Mouse (Mus musculus): ENCODE measurements around the gene BC024978. TPM values are rescaled to one million over a fixed set of nuclear protein-coding genes. Genes with fewer than 3 reads are reported as not detected.

Gene BC024978
- polyA plus RNA-seq, 2 experiments from 2014 or later = 4.2 to 4.5 TPM

- ATAC-seq = peak; percentile 2
Observed at GRCm38 (mm10) chr7:27177942-27178323, 17.6 kb upstream of the BC024978 start.

DNA sequence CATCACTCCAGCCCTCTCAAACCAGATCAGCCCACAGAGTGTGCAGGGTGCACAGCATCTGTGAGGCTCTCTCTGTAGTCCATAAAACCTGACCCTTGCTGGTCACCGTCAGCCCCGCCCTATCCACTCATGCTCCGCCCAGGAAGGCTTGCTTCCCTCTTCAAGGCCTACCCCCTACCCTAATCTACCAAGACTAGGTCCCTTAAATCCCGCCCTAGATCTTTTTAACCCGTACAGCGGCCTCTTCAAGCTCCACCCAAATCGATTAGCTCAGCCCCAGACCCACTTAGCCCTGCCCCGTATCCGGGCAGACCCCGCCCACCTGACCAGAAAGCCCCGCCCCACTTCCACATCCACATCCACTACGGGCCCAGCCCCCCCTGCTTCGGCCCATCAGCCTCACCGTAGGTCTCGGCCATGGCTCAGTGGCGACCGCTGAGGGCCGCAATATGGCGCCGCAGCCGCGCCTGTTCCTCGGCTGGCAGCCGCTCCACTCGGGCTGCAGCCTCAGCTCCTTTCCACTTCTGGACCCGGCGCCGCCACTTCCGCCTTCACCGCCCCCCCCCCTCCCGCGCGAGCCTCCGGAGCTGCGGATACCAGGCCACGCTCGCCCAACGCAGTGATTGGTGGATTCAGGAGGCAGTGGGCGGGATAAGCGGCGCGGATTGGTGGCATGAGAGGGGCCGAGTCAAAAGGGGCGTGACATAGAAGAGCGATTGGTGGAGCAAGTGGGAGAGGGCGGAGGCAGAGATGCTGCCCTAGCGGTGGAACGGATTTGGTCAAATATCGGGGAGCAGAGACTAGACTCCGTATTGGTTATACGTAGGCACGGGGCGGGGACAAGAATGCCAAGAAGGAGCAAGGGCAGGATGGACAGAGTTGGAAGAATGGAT, 17.0 kb upstream of the BC024978 start, which contains the start of gene Rab4b:
Gene Rab4b (minus strand): TSS at position 573 of the 893 bp plus-strand sequence.
- ATAC-seq = peak; percentile 95

- no peak for ATAC-seq
Observed at GRCm38 (mm10) chr7:27179217-27179918, 16.2 kb upstream of the BC024978 start.

DNA sequence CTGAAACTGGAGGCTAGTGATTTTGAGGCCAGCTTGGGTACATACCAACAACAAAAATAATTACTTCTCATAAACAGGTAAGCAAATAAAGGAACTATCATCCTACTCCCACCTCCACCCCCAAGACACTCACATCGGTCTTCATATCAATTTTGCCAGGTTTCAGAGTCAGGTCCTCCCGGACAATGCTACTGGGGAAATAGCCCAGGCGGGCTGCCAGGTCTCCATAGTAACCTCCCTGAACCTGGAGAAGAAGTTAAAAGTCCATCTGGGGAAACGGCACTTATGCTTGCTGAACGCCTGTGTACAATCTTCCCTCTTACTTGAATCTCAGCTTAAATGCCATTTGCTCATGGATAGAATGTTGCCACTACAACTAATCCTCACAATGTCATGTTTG, 15.5 kb upstream of the BC024978 start:
- ATAC-seq = no peak

DNA sequence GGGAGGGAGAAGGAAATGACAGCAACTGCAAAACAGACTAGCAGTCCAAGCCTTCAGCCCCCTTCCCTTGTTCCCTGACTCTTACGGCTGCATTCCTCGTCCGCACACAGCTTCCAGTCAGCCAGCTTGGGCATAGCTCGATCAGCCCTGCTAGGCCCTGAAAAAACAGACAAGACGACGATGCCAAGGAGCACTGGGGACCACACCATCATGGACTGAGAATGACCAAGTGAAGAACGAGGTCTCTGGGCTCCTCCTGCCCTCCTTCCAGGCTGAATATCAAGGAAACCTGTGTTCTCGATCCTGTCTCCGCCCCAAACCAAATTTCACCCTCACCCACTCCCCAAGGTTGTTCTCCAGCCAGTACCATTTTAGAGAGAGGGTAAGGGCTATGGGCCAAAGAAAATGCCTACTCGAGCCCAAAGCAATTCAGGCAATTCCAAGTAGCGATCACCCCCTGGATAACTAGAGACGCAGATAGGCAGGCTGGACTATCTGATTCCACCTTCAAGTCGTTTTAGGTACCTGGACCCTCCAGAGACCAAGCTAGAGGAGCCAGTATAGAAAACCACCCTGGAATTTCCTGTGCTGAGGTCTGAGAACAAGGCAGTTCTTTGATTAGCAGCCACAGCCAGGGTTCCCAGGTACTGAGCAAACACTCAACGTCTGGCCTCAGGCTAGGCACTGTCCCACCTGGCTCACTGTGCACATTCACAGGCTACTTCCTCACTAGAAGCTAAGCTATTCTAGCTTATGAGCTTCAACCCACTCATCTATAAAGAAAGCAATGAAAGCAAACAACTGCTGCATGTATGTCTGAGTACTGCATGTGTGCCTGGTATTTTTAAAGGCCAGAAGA, 14.5 kb upstream of the BC024978 start, which contains the start of the genes Gm21983 and Mia:
Gene Gm21983 (minus strand): TSS at position 250 of the 859 bp plus-strand sequence.
Gene Mia (minus strand): TSS at position 321 of the 859 bp plus-strand sequence.
- ATAC-seq = no peak

GRCm38 (mm10) chr7:27182498-27182897, 13.1 kb upstream of the BC024978 start:
- ATAC-seq = no peak

GRCm38 (mm10) chr7:27184964-27185363, 10.6 kb upstream of the BC024978 start:
- ATAC-seq = no peak

- ATAC-seq = no peak
Observed at GRCm38 (mm10) chr7:27185986-27186385, 9.6 kb upstream of the BC024978 start.

DNA sequence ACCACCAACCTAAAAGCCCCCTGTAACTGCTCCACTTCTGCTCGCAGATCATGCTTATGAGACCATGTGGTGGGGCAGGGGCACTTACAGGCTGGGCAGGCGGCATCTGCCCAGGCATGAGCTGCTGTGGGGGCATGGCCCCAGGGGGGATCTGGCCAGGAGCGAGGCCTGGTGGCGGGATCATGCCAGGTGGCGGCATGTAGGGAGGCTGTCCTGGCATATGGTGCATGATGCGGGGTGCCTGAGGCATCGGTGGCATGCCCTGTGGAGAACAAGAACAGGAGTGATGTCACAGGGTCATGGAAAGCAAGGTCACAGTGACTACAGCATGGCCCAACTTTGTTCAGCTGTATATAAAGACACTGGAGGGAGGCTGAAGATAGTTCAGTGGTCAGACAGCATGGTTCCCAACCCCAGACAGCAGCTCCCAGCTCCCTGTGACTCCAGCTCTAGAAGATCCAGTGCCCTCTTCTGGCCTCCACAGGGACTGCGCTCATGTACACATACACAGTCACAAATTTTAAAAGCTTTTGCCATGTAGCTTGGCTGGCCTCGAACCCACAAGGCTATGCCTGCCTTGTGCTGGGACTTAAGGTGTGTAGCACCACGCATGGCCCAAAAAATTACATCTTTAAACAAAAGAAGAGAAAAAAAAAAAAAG, 6.2 kb upstream of the BC024978 start:
- no peak for ATAC-seq

- ATAC-seq = no peak
Observed at GRCm38 (mm10) chr7:27192434-27192833, 3.1 kb upstream of the BC024978 start.

DNA sequence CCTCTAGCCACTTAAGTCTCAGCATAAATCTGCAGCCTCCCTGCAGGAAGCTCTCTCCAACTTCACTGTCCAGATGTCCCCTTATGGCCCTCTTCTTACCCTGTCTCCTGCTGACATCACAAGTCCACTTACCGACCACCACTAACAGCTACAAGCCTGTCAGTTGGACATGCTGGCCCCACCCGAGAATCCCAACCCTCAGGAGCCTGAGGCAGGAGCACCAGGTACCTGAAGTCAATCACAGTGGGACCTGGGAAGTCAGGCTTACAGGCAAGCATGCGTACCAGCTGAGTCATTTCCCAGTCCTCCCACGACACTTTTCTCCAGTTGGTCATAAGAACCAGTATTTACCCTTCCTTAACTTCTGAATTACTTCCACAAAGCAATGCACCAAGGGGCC, 1.9 kb upstream of the BC024978 start:
- no peak for ATAC-seq

- no peak for ATAC-seq
Observed at GRCm38 (mm10) chr7:27197136-27197535, 1.6 kb downstream of the BC024978 start.

DNA sequence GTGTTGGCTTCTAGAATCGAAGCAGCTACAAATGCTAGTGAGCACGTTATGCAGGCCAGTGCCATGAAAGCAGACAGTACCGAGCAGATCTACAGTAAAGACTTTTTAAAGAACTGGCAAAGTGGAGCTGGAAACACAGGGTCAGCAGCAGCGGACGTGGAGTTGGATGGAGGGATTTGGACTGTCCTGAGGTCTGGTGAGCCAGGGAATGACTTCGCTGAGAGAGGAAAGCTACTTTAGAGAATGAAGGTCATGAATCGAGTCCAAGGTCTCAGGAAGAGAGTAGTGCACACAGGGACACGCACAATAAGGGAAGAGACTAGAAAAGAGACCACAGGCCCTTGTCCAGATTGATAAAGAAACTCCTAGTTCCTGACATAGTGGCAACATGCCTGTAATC, 2.1 kb downstream of the BC024978 start:
- ATAC-seq = no peak

- ATAC-seq = no peak
Observed at GRCm38 (mm10) chr7:27198355-27198754, 2.8 kb downstream of the BC024978 start.

GRCm38 (mm10) chr7:27198779-27199178, 3.2 kb downstream of the BC024978 start:
- ATAC-seq = no peak

DNA sequence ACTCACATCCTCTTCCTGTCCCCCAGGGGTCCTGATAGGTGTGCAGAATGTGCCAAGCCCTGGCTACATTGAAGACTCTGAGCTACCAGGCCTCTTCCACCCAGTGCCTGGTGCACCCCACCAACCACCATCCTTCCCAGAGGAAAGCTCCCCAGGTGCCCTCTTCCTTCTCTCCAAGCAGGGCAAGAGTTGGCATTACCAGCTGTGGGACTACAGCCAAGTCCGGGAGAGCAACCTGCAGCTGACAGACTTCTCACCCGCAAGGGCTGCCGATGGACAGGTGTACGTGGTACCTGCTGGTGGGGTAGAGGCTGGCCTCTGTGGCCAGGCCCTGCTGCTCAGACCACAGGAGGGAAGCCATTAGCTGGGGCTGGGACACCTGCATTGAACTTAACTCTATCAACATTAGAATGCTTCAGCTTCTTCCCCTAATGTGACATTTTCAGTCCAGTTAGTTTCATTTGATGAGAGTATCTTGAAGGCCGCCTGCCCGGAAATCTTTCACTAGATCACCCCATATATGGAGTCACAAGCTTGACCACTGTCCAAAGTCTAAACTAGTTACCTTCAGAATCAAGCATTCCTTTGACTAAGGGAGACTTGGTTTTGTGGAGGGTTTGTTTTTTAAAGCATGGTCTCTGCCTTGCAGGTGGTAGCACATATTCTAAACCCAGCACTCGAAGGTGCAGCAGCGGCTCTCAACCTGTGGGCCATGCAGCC, 8.3 kb downstream of the BC024978 start:
- ATAC-seq = no peak

DNA sequence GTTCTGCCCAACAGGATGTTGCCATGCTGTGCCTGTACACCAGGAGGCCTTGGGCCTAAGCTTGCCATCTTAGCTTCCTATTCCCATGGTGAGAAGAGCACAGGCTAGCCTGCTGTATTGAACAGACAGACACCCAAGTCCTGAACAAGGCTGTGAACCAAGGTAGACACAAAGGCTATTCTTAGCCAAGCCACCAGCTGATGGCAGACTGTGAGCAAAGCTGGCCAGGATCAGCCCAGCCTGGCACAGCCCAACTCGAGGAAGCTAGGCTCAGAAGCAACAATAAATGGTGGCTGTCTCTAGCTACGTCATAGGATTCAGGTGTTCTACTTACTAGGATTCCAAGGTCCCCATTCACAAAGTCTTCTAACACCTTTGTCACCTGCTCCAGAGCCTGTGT, 17.0 kb downstream of the BC024978 start:
- no peak for ATAC-seq

GRCm38 (mm10) chr7:27218586-27218985, 23.0 kb downstream of the BC024978 start:
- ATAC-seq = no peak

GRCm38 (mm10) chr7:27219937-27220336, 24.4 kb downstream of the BC024978 start:
- ATAC-seq = no peak

- ATAC-seq = no peak
Observed at GRCm38 (mm10) chr7:27221939-27222338, 26.4 kb downstream of the BC024978 start.

DNA sequence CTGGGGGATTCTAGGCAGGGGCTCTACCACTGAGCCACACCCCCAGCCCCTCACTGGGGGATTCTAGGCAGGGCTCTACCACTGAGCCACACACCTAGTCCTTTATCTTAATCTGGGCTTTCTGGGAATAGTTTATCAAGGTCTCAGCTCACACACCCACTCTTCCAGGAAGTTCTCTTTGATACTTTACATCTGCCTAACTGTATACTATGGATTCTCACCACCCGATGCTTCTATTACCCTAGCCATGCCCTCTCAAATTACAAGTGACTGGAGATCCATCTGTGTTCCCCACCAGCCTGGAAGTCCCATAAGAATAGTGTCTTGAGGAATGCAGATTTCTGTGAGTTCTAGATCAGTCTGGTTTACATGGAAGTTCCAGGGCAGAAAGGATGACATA, 27.0 kb downstream of the BC024978 start:
- no peak for ATAC-seq

Measured in activated CD4-positive, CD25-positive, alpha-beta regulatory T cell, adult 4 months (primary cell).